Mouse (Mus musculus): ENCODE measurements around the gene Dmd. TPM values are rescaled to one million over a fixed set of nuclear protein-coding genes. Genes with fewer than 3 reads are reported as not detected.

The Dmd gene
- polyA plus RNA-seq, 1 experiment, result 1.6 TPM

DNA sequence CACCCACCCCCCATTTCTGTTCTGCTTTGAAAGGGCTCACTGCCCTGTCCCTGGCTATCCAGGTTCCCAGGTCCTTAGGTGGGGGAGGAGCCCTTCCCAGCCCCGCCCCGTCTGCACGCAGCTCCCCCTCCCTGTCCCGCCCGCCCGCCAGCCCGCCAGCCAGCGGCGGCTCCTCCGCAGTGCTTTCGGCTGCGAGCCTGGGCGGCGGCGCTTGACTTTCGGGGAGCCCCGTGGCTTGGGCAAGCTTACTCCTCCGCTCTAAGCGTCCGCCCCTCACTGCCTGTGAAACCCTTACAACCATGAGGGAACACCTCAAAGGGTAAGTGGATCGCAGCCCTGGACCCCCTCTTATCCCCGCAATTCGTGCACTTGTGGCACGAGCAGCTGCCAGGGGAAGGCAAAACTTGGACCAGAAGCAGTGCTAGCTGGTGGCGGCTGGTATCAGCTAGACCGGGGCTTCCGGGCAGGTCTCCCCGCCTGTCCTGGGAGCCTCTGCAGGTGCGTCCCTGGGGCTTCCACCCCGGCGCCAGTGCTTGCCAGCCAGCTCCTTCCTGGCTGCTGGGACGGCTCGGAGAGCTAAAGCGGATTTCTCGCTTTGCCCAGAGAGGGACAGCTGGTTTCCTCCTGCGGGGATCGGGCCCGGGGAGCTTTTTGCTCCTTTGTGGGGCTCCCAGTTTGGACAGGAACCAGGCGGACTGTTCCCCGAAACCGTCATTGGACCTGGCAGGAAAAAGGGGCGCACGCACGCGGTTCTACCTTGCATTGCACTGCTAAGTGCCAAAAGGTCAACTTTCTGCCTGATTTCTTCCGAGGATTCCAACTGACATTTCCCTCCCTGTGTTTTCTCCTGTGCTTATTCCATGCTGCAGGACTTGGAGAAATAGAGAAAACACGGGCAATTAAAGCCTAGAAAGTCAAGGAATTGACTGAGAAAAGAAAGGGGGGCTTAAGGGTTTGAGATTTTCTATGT, 2099.8 kb downstream of the Dmd start:
- Histone ChIP-seq H3K4me1 (replicated peaks; ENCODE audit: control insufficient read depth, insufficient read depth, low read length) (peaks cover 4% of the 10 kb centered on the region; the same call in 1 of the 2 replicates), H3K36me3 (ENCODE audit: control insufficient read depth, insufficient read depth, low read length) (no peaks in the 10 kb centered on the region), H3K27me3 (ENCODE audit: control insufficient read depth, insufficient read depth, low read length) (no peaks in the 10 kb centered on the region), H3K4me3 (ENCODE audit: control insufficient read depth, insufficient read depth, low read length) (peak overlapping the region; percentile 49), H3K27ac (ENCODE audit: control insufficient read depth, insufficient read depth, low read length) (no peak overlapping the region)
- no peak for TF ChIP-seq CTCF (IDR thresholded peaks at IDR 0.05; ENCODE audit: borderline replicate concordance, control insufficient read depth, extremely low read depth, insufficient read depth, low read length, poor library complexity)
- no peak for TF ChIP-seq POLR2A (IDR thresholded peaks at IDR 0.05; ENCODE audit: control insufficient read depth, extremely low read depth, insufficient read depth, low read length, poor library complexity)
- peak; percentile 12 for DNase-seq
- WGBS, result 1% methylated on average over 45 of the region's 47 CpGs

DNA sequence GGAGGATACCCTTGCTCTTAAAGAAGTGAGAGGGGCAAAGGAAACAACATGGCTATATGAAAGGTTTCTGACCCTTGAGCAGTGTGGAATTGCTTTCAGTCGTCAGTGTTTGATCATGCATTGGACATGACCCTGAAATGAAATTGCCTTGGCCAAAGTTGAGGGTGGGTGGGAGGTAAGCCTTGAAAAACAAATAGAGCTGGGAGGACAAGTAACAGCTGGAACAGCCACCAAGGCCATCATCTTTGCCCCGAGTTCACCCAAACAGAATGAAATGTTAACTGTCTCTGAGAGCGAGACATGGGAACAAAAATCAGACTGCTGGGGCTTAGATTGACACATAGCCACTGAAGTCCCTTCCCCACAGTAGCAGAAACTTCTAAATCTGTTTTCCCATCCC, 2100.9 kb downstream of the Dmd start:
- H3K27me3 ChIP-seq (ENCODE audit: control insufficient read depth, insufficient read depth, low read length), result no peaks in the 10 kb centered on the region
- 93% methylated on average over 3 of the region's 3 CpGs for WGBS
- H3K27ac ChIP-seq (ENCODE audit: control insufficient read depth, insufficient read depth, low read length), result no peak overlapping the region
- no peaks in the 10 kb centered on the region for H3K36me3 ChIP-seq (ENCODE audit: control insufficient read depth, insufficient read depth, low read length)
- H3K4me1 ChIP-seq (replicated peaks; ENCODE audit: control insufficient read depth, insufficient read depth, low read length), result peaks cover 4% of the 10 kb centered on the region; the same call in 1 of the 2 replicates
- TF ChIP-seq CTCF (IDR thresholded peaks at IDR 0.05; ENCODE audit: borderline replicate concordance, control insufficient read depth, extremely low read depth, insufficient read depth, low read length, poor library complexity) (no peak), POLR2A (IDR thresholded peaks at IDR 0.05; ENCODE audit: control insufficient read depth, extremely low read depth, insufficient read depth, low read length, poor library complexity) (no peak)
- H3K4me3 ChIP-seq (ENCODE audit: control insufficient read depth, insufficient read depth, low read length), result no peak overlapping the region
- DNase-seq, result no peak

DNA sequence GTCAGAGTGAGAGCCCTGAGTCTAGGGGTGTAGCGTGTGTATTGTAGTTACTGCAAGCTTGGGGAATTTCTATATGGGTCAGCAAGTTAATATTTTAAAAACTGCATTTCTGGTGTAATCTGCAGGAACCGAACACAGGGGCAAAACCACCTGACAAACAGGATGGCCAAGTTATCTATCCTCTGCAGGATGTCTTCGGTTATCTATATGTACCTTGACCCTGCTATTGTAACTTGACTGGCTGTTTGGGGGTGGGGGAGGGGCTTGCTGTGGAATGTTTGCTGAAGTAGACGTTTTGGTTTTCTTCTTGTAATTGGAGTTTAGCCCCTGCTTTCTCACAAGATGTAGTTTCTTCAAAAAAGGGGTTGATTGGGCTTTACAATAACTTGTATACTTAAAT, 2124.9 kb downstream of the Dmd start:
- DNase-seq, result no peak
- Histone ChIP-seq H3K4me1 (replicated peaks; ENCODE audit: control insufficient read depth, insufficient read depth, low read length) (no peaks in the 10 kb centered on the region), H3K4me3 (ENCODE audit: control insufficient read depth, insufficient read depth, low read length) (no peak overlapping the region), H3K27ac (ENCODE audit: control insufficient read depth, insufficient read depth, low read length) (no peak overlapping the region), H3K27me3 (ENCODE audit: control insufficient read depth, insufficient read depth, low read length) (no peaks in the 10 kb centered on the region), H3K36me3 (ENCODE audit: control insufficient read depth, insufficient read depth, low read length) (no peaks in the 10 kb centered on the region)
- 84% methylated on average over 4 of the region's 4 CpGs for WGBS
- no peak for TF ChIP-seq CTCF (IDR thresholded peaks at IDR 0.05; ENCODE audit: borderline replicate concordance, control insufficient read depth, extremely low read depth, insufficient read depth, low read length, poor library complexity)
- no peak for TF ChIP-seq POLR2A (IDR thresholded peaks at IDR 0.05; ENCODE audit: control insufficient read depth, extremely low read depth, insufficient read depth, low read length, poor library complexity)

DNA sequence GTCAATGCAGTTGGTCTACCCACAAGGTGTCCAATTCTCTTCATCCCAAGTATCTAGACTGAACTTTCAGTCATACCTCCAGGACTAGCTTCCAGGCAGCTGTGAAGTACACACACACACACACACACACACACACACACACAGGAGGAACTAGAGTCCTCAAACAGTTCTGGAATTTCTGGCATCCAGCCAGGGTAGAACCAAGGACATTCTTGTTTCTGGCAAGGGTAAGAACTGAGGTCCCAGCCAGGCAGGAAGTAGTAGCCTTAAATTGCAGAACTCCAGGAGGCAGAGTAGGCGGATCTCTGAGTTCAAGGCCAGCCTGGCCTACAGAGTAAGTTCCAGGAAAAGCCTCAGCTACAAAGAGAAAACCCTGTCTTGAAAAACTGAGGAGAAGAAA, 2128.2 kb downstream of the Dmd start:
- 83% methylated on average over 1 of the region's 1 CpGs for WGBS
- Histone ChIP-seq H3K27ac (ENCODE audit: control insufficient read depth, insufficient read depth, low read length) (no peak overlapping the region), H3K4me1 (replicated peaks; ENCODE audit: control insufficient read depth, insufficient read depth, low read length) (no peaks in the 10 kb centered on the region), H3K4me3 (ENCODE audit: control insufficient read depth, insufficient read depth, low read length) (no peak overlapping the region), H3K36me3 (ENCODE audit: control insufficient read depth, insufficient read depth, low read length) (no peaks in the 10 kb centered on the region), H3K27me3 (ENCODE audit: control insufficient read depth, insufficient read depth, low read length) (no peaks in the 10 kb centered on the region)
- TF ChIP-seq CTCF (IDR thresholded peaks at IDR 0.05; ENCODE audit: borderline replicate concordance, control insufficient read depth, extremely low read depth, insufficient read depth, low read length, poor library complexity) (no peak), POLR2A (IDR thresholded peaks at IDR 0.05; ENCODE audit: control insufficient read depth, extremely low read depth, insufficient read depth, low read length, poor library complexity) (no peak)
- no peak for DNase-seq

DNA sequence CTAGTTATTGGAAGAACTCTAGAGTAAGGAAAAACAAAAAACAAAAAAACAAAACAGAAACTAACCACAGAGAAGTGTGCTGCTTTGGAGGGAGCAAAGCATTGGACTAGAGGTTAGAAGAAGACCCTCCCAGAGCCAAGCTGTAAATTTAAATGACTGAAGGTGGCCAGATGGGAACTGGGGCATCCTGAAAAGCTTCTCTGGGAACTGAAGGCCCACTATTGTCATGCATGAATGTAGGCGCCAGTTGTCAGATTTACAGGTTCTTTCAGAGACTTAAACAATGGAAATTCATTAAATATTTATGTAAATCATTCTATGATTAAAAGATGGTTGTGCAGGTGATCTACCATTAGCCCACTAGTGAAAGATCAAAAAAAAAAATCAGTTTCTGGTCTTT, 2128.9 kb downstream of the Dmd start:
- no peak for TF ChIP-seq CTCF (IDR thresholded peaks at IDR 0.05; ENCODE audit: borderline replicate concordance, control insufficient read depth, extremely low read depth, insufficient read depth, low read length, poor library complexity)
- TF ChIP-seq POLR2A (IDR thresholded peaks at IDR 0.05; ENCODE audit: control insufficient read depth, extremely low read depth, insufficient read depth, low read length, poor library complexity), result no peak
- H3K36me3 ChIP-seq (ENCODE audit: control insufficient read depth, insufficient read depth, low read length), result no peaks in the 10 kb centered on the region
- H3K27me3 ChIP-seq (ENCODE audit: control insufficient read depth, insufficient read depth, low read length), result no peaks in the 10 kb centered on the region
- H3K4me1 ChIP-seq (replicated peaks; ENCODE audit: control insufficient read depth, insufficient read depth, low read length), result no peaks in the 10 kb centered on the region
- no peak overlapping the region for H3K27ac ChIP-seq (ENCODE audit: control insufficient read depth, insufficient read depth, low read length)
- no peak overlapping the region for H3K4me3 ChIP-seq (ENCODE audit: control insufficient read depth, insufficient read depth, low read length)
- no peak for DNase-seq
- 100% methylated on average over 1 of the region's 1 CpGs for WGBS

DNA sequence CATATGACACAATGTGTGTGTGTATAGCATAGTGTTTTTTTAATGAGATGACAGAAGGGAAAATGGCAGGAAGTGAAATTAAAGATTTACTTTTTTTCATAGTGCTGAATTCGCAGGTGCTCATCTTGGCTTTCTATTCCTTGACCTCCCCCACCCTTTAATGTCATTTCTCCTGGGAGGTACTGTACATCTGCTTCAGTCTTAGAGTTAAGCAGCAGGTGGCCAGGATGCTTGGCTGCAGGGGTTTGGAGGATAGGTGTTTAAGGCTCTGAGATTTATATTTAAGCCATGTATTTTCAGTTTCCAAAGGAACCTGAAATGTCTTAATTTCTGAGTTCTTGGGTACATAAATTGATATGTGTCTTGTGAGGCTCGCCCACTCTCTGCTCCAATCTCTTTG, 2130.5 kb downstream of the Dmd start:
- Histone ChIP-seq H3K4me3 (ENCODE audit: control insufficient read depth, insufficient read depth, low read length) (no peak overlapping the region), H3K27me3 (ENCODE audit: control insufficient read depth, insufficient read depth, low read length) (no peaks in the 10 kb centered on the region), H3K4me1 (replicated peaks; ENCODE audit: control insufficient read depth, insufficient read depth, low read length) (no peaks in the 10 kb centered on the region), H3K36me3 (ENCODE audit: control insufficient read depth, insufficient read depth, low read length) (no peaks in the 10 kb centered on the region), H3K27ac (ENCODE audit: control insufficient read depth, insufficient read depth, low read length) (no peak overlapping the region)
- TF ChIP-seq POLR2A (IDR thresholded peaks at IDR 0.05; ENCODE audit: control insufficient read depth, extremely low read depth, insufficient read depth, low read length, poor library complexity), result no peak
- TF ChIP-seq CTCF (IDR thresholded peaks at IDR 0.05; ENCODE audit: borderline replicate concordance, control insufficient read depth, extremely low read depth, insufficient read depth, low read length, poor library complexity), result no peak
- no peak for DNase-seq
- 71% methylated on average over 2 of the region's 2 CpGs for WGBS
